Comparison of ENCODE assay signal across 9 mouse cellular contexts in genomic region chr10:75898846-75899245, GRCm38 (mm10). TPM values are rescaled to one million over a fixed set of nuclear protein-coding genes. Genes with fewer than 3 reads are reported as not detected.
DNase-seq lines count a peak whose midpoint lies in the region; ATAC-seq and TF ChIP-seq lines count a peak whose summit lies in the region.
"Had no signal": no experiment of that assay in that cellular context is flagged by ENCODE, and none has a peak within 500 bp of the region (broad histone marks: within the 10 kb centered on the region; RNA-seq: fewer than 3 reads in every experiment).

No protein-coding gene starts in this region.

- H3K4me3 ChIP-seq in heart, adult 2 months = no peak overlapping the region
- H3K4me3 ChIP-seq in liver, embryonic 11.5 days (ENCODE audit: low read depth, low read length) = no peak overlapping the region
- H3K4me3 ChIP-seq: liver, embryonic 13.5 days had no signal

- no peak for TF ChIP-seq POLR2A in heart, adult 2 months (IDR thresholded peaks at IDR 0.05; ENCODE audit: insufficient read depth, low read depth, low read length)

- DNase-seq in adrenal gland, adult (ENCODE audit: inconsistent age in 2 of 2, low spot score in 1 of 2) = peak; percentile 85 to 90
- no peak for DNase-seq in adrenal gland, postnatal 4 days (ENCODE audit: low spot score in 2 of 2)
- peak; percentile 92 for DNase-seq in NIH3T3 (ENCODE audit: low read depth)
- peak; percentile 67 to 85 for DNase-seq in heart, adult 2 months
- DNase-seq in kidney, postnatal 36 days = peak; percentile 53 to 69
- DNase-seq in embryo, embryonic 11 days = no peak
- DNase-seq in left cerebral cortex, postnatal 4 days = no peak
- no peak for DNase-seq in liver, embryonic 11.5 days (ENCODE audit: low spot score)
- DNase-seq: liver, embryonic 13.5 days had no signal

- no peak overlapping the region for H3K4me2 ChIP-seq in liver, embryonic 11.5 days
- H3K4me2 ChIP-seq: liver, embryonic 13.5 days had no signal

- H3K9me3 ChIP-seq in liver, embryonic 11.5 days (ENCODE audit: control insufficient read depth, low read length) = no peaks in the 10 kb centered on the region
- H3K9me3 ChIP-seq: liver, embryonic 13.5 days had no signal

- peaks cover 13% of the 10 kb centered on the region for H3K4me1 ChIP-seq in heart, adult 2 months (ENCODE audit: control insufficient read depth, insufficient read depth, low read length)
- peaks cover 2% of the 10 kb centered on the region for H3K4me1 ChIP-seq in liver, embryonic 11.5 days (replicated peaks; ENCODE audit: control insufficient read depth, insufficient read depth, low read length)

- H3K36me3 ChIP-seq in heart, adult 2 months (ENCODE audit: control insufficient read depth, insufficient read depth, low read length) = peaks cover 9% of the 10 kb centered on the region
- H3K36me3 ChIP-seq in liver, embryonic 11.5 days (ENCODE audit: control insufficient read depth, insufficient read depth, low read length) = peaks cover 55% of the 10 kb centered on the region

- no peak overlapping the region for H3K9ac ChIP-seq in heart, adult 2 months (ENCODE audit: low read depth, low read length)
- H3K9ac ChIP-seq in liver, embryonic 11.5 days (ENCODE audit: low read depth, low read length) = no peak overlapping the region
- H3K9ac ChIP-seq: liver, embryonic 13.5 days had no signal

- 4% methylated on average over 3 of the region's 3 CpGs for WGBS in heart, adult 2 months
- 71% methylated on average over 3 of the region's 3 CpGs for WGBS in liver, embryonic 11.5 days

- no peak for ATAC-seq in liver, embryonic 11.5 days (replicated peaks; ENCODE audit: low FRiP score)

- no peak for TF ChIP-seq CTCF in heart, adult 2 months (IDR thresholded peaks at IDR 0.05)

- intact Hi-C loops in heart, adult 2 months (cut with DNase I) = loop anchor here (10.0 kb wide), 1 partner anchor 136 kb away; the partner anchor contains the start of gene Zfp280b
- intact Hi-C loops in left cerebral cortex, postnatal 4 days (cut with DNase I) = loop anchor here (5.0 kb wide), 1 partner anchor 53 kb away; the partner anchor contains the start of gene Gm5134

- H3K27ac ChIP-seq in heart, adult 2 months = peak overlapping the region; percentile 61
- H3K27ac ChIP-seq in liver, embryonic 11.5 days (ENCODE audit: low read depth, low read length) = no peak overlapping the region
- H3K27ac ChIP-seq: liver, embryonic 13.5 days had no signal

- H3K27me3 ChIP-seq in heart, adult 2 months (ENCODE audit: control insufficient read depth, insufficient read depth, low read length) = no peaks in the 10 kb centered on the region
- no peaks in the 10 kb centered on the region for H3K27me3 ChIP-seq in liver, embryonic 11.5 days (replicated peaks; ENCODE audit: control insufficient read depth, insufficient read depth, low read length)
- H3K27me3 ChIP-seq: liver, embryonic 13.5 days had no signal

- H3K79me2 ChIP-seq in heart, adult 2 months (replicated peaks; ENCODE audit: control insufficient read depth, insufficient read depth, low read length) = no peaks in the 10 kb centered on the region

- TF ChIP-seq EP300 in heart, adult 2 months (IDR thresholded peaks at IDR 0.05; ENCODE audit: insufficient read depth, low read depth, low read length) = no peak

RNA-seq across cellular contexts. Expression of gene Derl3, which starts 5.6 kb away (rescaled TPM):
- total RNA-seq in adrenal gland, postnatal 4 days (2021) = 1 to 10 TPM; 3.0 to 6.0 TPM
- total RNA-seq in heart, adult 2 months (2021) = under 1 TPM; 0.50 to 0.65 TPM
- polyA plus RNA-seq in heart, adult 2 months (2012; rRNA removed) = 1.0 and 1.3 TPM in 2 replicates
- total RNA-seq in left cerebral cortex, postnatal 4 days (2021) = 1 to 10 TPM; 2.1 to 2.7 TPM
- polyA plus RNA-seq in liver, embryonic 11.5 days (2014; fragmentation: Nextera tagmentation; extraction: Ambion mirVana) = 4.0 and 5.1 TPM in 2 replicates

RNA-seq across cellular contexts. Expression of gene Smarcb1, which starts 22.6 kb away (rescaled TPM):
- total RNA-seq in adrenal gland, postnatal 4 days (2021) = 10 to 100 TPM; 91.2 to 95.2 TPM
- total RNA-seq in heart, adult 2 months (2021) = 10 to 100 TPM; 21.1 to 23.3 TPM
- polyA plus RNA-seq in heart, adult 2 months (2012; rRNA removed) = 19.6 and 20.0 TPM in 2 replicates
- 100 to 1,000 TPM; 138 to 139 TPM for total RNA-seq in left cerebral cortex, postnatal 4 days (2021)
- 157 and 162 TPM in 2 replicates for polyA plus RNA-seq in liver, embryonic 11.5 days (2014; fragmentation: Nextera tagmentation; extraction: Ambion mirVana)

RNA-seq across cellular contexts. Expression of gene Chchd10, which starts 34.1 kb away (rescaled TPM):
- 100 to 1,000 TPM; 310 to 396 TPM for total RNA-seq in adrenal gland, postnatal 4 days (2021)
- 1,000 to 10,000 TPM; 1,811 to 2,042 TPM for total RNA-seq in heart, adult 2 months (2021)
- polyA plus RNA-seq in heart, adult 2 months (2012; rRNA removed) = 1,155 and 2,061 TPM in 2 replicates
- total RNA-seq in left cerebral cortex, postnatal 4 days (2021) = 10 to 100 TPM; 39.2 to 59.6 TPM
- 103 and 113 TPM in 2 replicates for polyA plus RNA-seq in liver, embryonic 11.5 days (2014; fragmentation: Nextera tagmentation; extraction: Ambion mirVana)

RNA-seq across cellular contexts. Expression of gene Mmp11, which starts 37.5 kb away (rescaled TPM):
- 10 to 100 TPM; 14.7 to 19.0 TPM for total RNA-seq in adrenal gland, postnatal 4 days (2021)
- total RNA-seq in heart, adult 2 months (2021) = 1 to 10 TPM; 4.7 to 5.4 TPM
- 15.6 and 15.7 TPM in 2 replicates for polyA plus RNA-seq in heart, adult 2 months (2012; rRNA removed)
- 10 to 100 TPM in 1 of 2 experiments, 1 to 10 TPM in 1; 9.9 to 10.7 TPM for total RNA-seq in left cerebral cortex, postnatal 4 days (2021)
- polyA plus RNA-seq in liver, embryonic 11.5 days (2014; fragmentation: Nextera tagmentation; extraction: Ambion mirVana) = 15.2 and 16.6 TPM in 2 replicates

RNA-seq across cellular contexts. Expression of gene Mif, which starts 38.8 kb away (rescaled TPM):
- total RNA-seq in adrenal gland, postnatal 4 days (2021) = 100 to 1,000 TPM; 294 to 301 TPM
- 100 to 1,000 TPM; 200 to 220 TPM for total RNA-seq in heart, adult 2 months (2021)
- polyA plus RNA-seq in heart, adult 2 months (2012; rRNA removed) = 375 and 556 TPM in 2 replicates
- 100 to 1,000 TPM; 844 to 864 TPM for total RNA-seq in left cerebral cortex, postnatal 4 days (2021)
- polyA plus RNA-seq in liver, embryonic 11.5 days (2014; fragmentation: Nextera tagmentation; extraction: Ambion mirVana) = 2,667 and 2,772 TPM in 2 replicates

Comparison
In these comparisons a context has a peak if more than half of its experiments do, and no peak if none do; other contexts are left out.
1. DNase-seq: peak in adrenal gland, adult (2 of 2), NIH3T3 (single experiment), heart, adult 2 months (2 of 2) and kidney, postnatal 36 days (2 of 2); none in adrenal gland, postnatal 4 days (0 of 2), embryo, embryonic 11 days (single experiment), left cerebral cortex, postnatal 4 days (single experiment) and liver, embryonic 11.5 days (single experiment).
2. RNA of gene Chchd10, which starts 34.1 kb away (total RNA-seq): 1,811 to 2,042 TPM in heart, adult 2 months and 310 to 396 TPM in adrenal gland, postnatal 4 days; 39.2 to 59.6 TPM in left cerebral cortex, postnatal 4 days; every median in the first group is over 4 times any median in the second.